ENCODE assay signal across 19 mouse cellular contexts in genomic region chr10:98608221-98608941, GRCm38 (mm10).
A peak's percentile ranks its signal among the peaks of the same experiment; 100 is the strongest.
DNase-seq lines count a peak whose midpoint lies in the region; ATAC-seq and TF ChIP-seq lines count a peak whose summit lies in the region.
"Had no signal": no experiment of that assay in that cellular context is flagged by ENCODE, and none has a peak within 500 bp of the region (broad histone marks: within the 10 kb centered on the region; RNA-seq: fewer than 3 reads in every experiment).

No protein-coding gene starts in this region.

- no peak overlapping the region for H3K4me3 ChIP-seq in forebrain, postnatal 0 days (ENCODE audit: low read depth, low read length)
- H3K4me3 ChIP-seq in forebrain, embryonic 10.5 days, result no peak overlapping the region
- H3K4me3 ChIP-seq in intestine, postnatal 0 days (ENCODE audit: low read depth, low read length), result no peak overlapping the region
- H3K4me3 ChIP-seq: heart, adult 2 months; hindbrain, embryonic 10.5 days; midbrain, embryonic 12.5 days; neural tube, embryonic 15.5 days; stomach, embryonic 15.5 days had no signal

- no peaks in the 10 kb centered on the region for H3K27me3 ChIP-seq in forebrain, postnatal 0 days (ENCODE audit: insufficient read depth, low read length)
- H3K27me3 ChIP-seq in forebrain, embryonic 10.5 days (ENCODE audit: poor library complexity, severe bottlenecking), result no peaks in the 10 kb centered on the region; the same call in 1 of the 2 replicates
- no peaks in the 10 kb centered on the region for H3K27me3 ChIP-seq in intestine, postnatal 0 days (replicated peaks; ENCODE audit: control insufficient read depth, insufficient read depth, low read length)
- H3K27me3 ChIP-seq: midbrain, embryonic 12.5 days; neural tube, embryonic 15.5 days; stomach, embryonic 15.5 days had no signal

- H3K36me3 ChIP-seq in forebrain, postnatal 0 days (ENCODE audit: insufficient read depth), result no peaks in the 10 kb centered on the region
- no peaks in the 10 kb centered on the region for H3K36me3 ChIP-seq in forebrain, embryonic 10.5 days (replicated peaks)
- H3K36me3 ChIP-seq in intestine, postnatal 0 days (ENCODE audit: control insufficient read depth, insufficient read depth), result no peaks in the 10 kb centered on the region
- H3K36me3 ChIP-seq: hindbrain, embryonic 10.5 days; midbrain, embryonic 12.5 days; neural tube, embryonic 15.5 days; stomach, embryonic 15.5 days had no signal

- ATAC-seq in forebrain, postnatal 0 days, result peak; percentile 88
- ATAC-seq in intestine, postnatal 0 days, result no peak
- ATAC-seq: forebrain, embryonic 14.5 days had no signal

- H3K9me3 ChIP-seq in forebrain, postnatal 0 days (ENCODE audit: low read length), result no peaks in the 10 kb centered on the region
- H3K9me3 ChIP-seq in forebrain, embryonic 10.5 days, result no peaks in the 10 kb centered on the region
- no peaks in the 10 kb centered on the region for H3K9me3 ChIP-seq in intestine, postnatal 0 days (ENCODE audit: control insufficient read depth)
- H3K9me3 ChIP-seq: hindbrain, embryonic 10.5 days; midbrain, embryonic 12.5 days; neural tube, embryonic 15.5 days; stomach, embryonic 15.5 days had no signal

- WGBS in forebrain, postnatal 0 days, result 76% methylated on average over 18 of the region's 18 CpGs
- 91% methylated on average over 18 of the region's 18 CpGs for WGBS in forebrain, embryonic 10.5 days
- WGBS in intestine, postnatal 0 days, result 85% methylated on average over 18 of the region's 18 CpGs

- no peak overlapping the region for H3K4me2 ChIP-seq in forebrain, postnatal 0 days (ENCODE audit: low read depth)
- H3K4me2 ChIP-seq in intestine, postnatal 0 days (replicated peaks; ENCODE audit: low read depth), result no peak overlapping the region
- H3K4me2 ChIP-seq: midbrain, embryonic 12.5 days; neural tube, embryonic 15.5 days; stomach, embryonic 15.5 days had no signal

- peak overlapping the region; percentile 60 for H3K27ac ChIP-seq in forebrain, postnatal 0 days (ENCODE audit: low read depth, low read length)
- no peak overlapping the region for H3K27ac ChIP-seq in forebrain, embryonic 10.5 days
- no peak overlapping the region for H3K27ac ChIP-seq in intestine, postnatal 0 days (ENCODE audit: low read depth, low read length)
- H3K27ac ChIP-seq: heart, adult 2 months; hindbrain, embryonic 10.5 days; midbrain, embryonic 12.5 days; neural tube, embryonic 15.5 days; stomach, embryonic 15.5 days had no signal

- no peak overlapping the region for H3K9ac ChIP-seq in forebrain, postnatal 0 days
- H3K9ac ChIP-seq in intestine, postnatal 0 days (ENCODE audit: low read depth, low read length), result no peak overlapping the region
- H3K9ac ChIP-seq: midbrain, embryonic 12.5 days; neural tube, embryonic 15.5 days; stomach, embryonic 15.5 days had no signal

- H3K4me1 ChIP-seq in forebrain, postnatal 0 days (ENCODE audit: insufficient read depth), result no peaks in the 10 kb centered on the region
- H3K4me1 ChIP-seq in forebrain, embryonic 10.5 days, result no peaks in the 10 kb centered on the region
- no peaks in the 10 kb centered on the region for H3K4me1 ChIP-seq in intestine, postnatal 0 days (replicated peaks; ENCODE audit: control insufficient read depth, insufficient read depth, low read length)
- H3K4me1 ChIP-seq: hindbrain, embryonic 10.5 days; midbrain, embryonic 12.5 days; neural tube, embryonic 15.5 days; stomach, embryonic 15.5 days had no signal

- TF ChIP-seq CTCF in forebrain, postnatal 0 days (IDR thresholded peaks at IDR 0.05; ENCODE audit: low read depth), result no peak
- no peak for TF ChIP-seq CTCF in intestine, postnatal 0 days (IDR thresholded peaks at IDR 0.05; ENCODE audit: low read depth)

- DNase-seq in forebrain, postnatal 0 days, result peak; percentile 57
- no peak for DNase-seq in forebrain, embryonic 10.5 days (ENCODE audit: extremely low spot score, low spot score)
- peak; percentile 36 for DNase-seq in brain, embryonic 18.5 days (ENCODE audit: low read depth, low spot score)
- DNase-seq in layer of hippocampus, postnatal 36 days, result peak; percentile 11 to 16
- peak; percentile 39 to 65 for DNase-seq in right cerebral cortex, postnatal 10 days (ENCODE audit: low spot score in 2 of 2)
- DNase-seq in T-cell, adult 2 months (ENCODE audit: low spot score), result no peak
- DNase-seq in cerebellum, postnatal 14 days, result no peak
- DNase-seq: cerebellum, adult 9-11 months; gastrocnemius, postnatal 10 days; heart, adult 2 months; kidney, adult 2 months; kidney, postnatal 14 days; lung, adult 18-20 months had no signal

Comparison
In these comparisons a context has a peak if more than half of its experiments do, and no peak if none do; other contexts are left out.
1. DNase-seq: peak in forebrain, postnatal 0 days (single experiment), brain, embryonic 18.5 days (single experiment), layer of hippocampus, postnatal 36 days (2 of 2) and right cerebral cortex, postnatal 10 days (2 of 2); none in forebrain, embryonic 10.5 days (single experiment), T-cell, adult 2 months (single experiment) and cerebellum, postnatal 14 days (0 of 2).